8 mouse cellular contexts compared by ENCODE assay signal in the genomic region with DNA sequence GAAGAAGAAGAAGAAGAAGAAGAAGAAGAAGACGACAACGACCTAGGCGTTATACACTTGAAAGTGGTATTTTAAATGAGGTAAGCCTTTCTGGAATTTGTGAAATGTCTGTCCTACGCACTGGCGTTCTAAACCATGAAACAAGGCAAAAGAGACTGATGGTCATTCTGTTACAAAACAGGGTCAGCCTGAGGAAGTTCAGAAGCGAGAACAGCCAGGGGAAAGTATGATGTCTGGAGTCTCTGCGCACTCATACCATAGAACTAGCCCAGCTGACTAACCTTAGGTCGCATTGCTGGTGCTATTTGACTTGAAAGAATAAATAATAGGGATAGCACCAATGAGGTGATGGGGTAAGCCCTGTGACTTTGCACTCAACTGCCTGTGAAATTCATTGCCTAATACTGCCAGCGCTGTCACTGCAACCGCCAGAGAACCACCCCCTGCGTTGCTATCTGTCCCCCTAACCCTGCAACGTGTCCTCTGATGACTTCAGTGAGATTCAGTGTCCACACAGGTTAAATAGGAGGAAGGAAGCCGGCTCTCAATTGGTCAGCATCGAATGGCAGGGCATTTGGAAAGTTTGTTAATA.
DNase-seq lines count a peak whose midpoint lies in the region; ATAC-seq and TF ChIP-seq lines count a peak whose summit lies in the region.

No protein-coding gene starts in this region.

- ATAC-seq in limb, embryonic 11.5 days (ENCODE audit: insufficient number of reproducible peaks, low FRiP score, low TSS enrichment, low read depth), result no peak

- no peaks in the 10 kb centered on the region for H3K36me3 ChIP-seq in forebrain, embryonic 10.5 days (replicated peaks)
- H3K36me3 ChIP-seq in limb, embryonic 11.5 days (ENCODE audit: control insufficient read depth, insufficient read depth, low read length), result no peaks in the 10 kb centered on the region
- no peaks in the 10 kb centered on the region for H3K36me3 ChIP-seq in midbrain, embryonic 10.5 days

- peak overlapping the region; percentile 56 for H3K27ac ChIP-seq in left cerebral cortex, adult 2 months
- peak overlapping the region; percentile 84 for H3K27ac ChIP-seq in forebrain, embryonic 10.5 days
- H3K27ac ChIP-seq in limb, embryonic 11.5 days (replicated peaks; ENCODE audit: low read depth, low read length), result no peak overlapping the region
- H3K27ac ChIP-seq in midbrain, embryonic 10.5 days (replicated peaks), result peak overlapping the region; percentile 83

- intact Hi-C loops in left cerebral cortex, adult 2 months (cut with DNase I), result loop anchor here (2.0 to 10.0 kb wide), 2 partner anchors 26 to 1180 kb away; no protein-coding TSS in a partner anchor
- intact Hi-C loops in left cerebral cortex, postnatal 36 days (cut with DNase I), result loop anchor here (10.0 kb wide), 1 partner anchor 1470 kb away; no protein-coding TSS in a partner anchor

- H3K9me3 ChIP-seq in forebrain, embryonic 10.5 days, result no peaks in the 10 kb centered on the region
- no peaks in the 10 kb centered on the region for H3K9me3 ChIP-seq in limb, embryonic 11.5 days (ENCODE audit: control insufficient read depth, low read length)
- no peaks in the 10 kb centered on the region for H3K9me3 ChIP-seq in midbrain, embryonic 10.5 days (replicated peaks)

- peak overlapping the region; percentile 40 for H3K4me3 ChIP-seq in left cerebral cortex, adult 2 months
- H3K4me3 ChIP-seq in forebrain, embryonic 10.5 days, result peak overlapping the region; percentile 52
- peak overlapping the region; percentile 25; the same call in 1 of the 2 replicates for H3K4me3 ChIP-seq in limb, embryonic 11.5 days (ENCODE audit: low read depth, low read length)
- peak overlapping the region; percentile 56 for H3K4me3 ChIP-seq in midbrain, embryonic 10.5 days

- DNase-seq in left cerebral cortex, adult 2 months (ENCODE audit: extremely low spot score in 1 of 2, low spot score in 2 of 2), result no peak
- DNase-seq in left cerebral cortex, postnatal 36 days (ENCODE audit: low spot score in 2 of 2), result no peak
- DNase-seq in forebrain, embryonic 10.5 days (ENCODE audit: extremely low spot score, low spot score), result no peak
- peak; percentile 24 for DNase-seq in limb, embryonic 11.5 days (ENCODE audit: low spot score)
- DNase-seq in midbrain, embryonic 10.5 days (ENCODE audit: low spot score), result no peak
- no peak for DNase-seq in right cerebral cortex, postnatal 4 days
- DNase-seq in left cerebral cortex, adult 9 months (ENCODE audit: low spot score in 2 of 2), result no peak
- DNase-seq in spleen, postnatal 36 days (ENCODE audit: low spot score in 2 of 2), result no peak

- peaks cover 23% of the 10 kb centered on the region for H3K4me1 ChIP-seq in forebrain, embryonic 10.5 days
- 0 out of 2 replicates have a peak, but pooled peaks cover 3% of the 10 kb centered on the region for H3K4me1 ChIP-seq in limb, embryonic 11.5 days (ENCODE audit: control insufficient read depth, insufficient read depth, low read length)
- H3K4me1 ChIP-seq in midbrain, embryonic 10.5 days, result peaks cover 18% of the 10 kb centered on the region

- no peak for TF ChIP-seq CTCF in left cerebral cortex, adult 2 months (IDR thresholded peaks at IDR 0.05)

- WGBS in forebrain, embryonic 10.5 days, result 54% methylated on average over 14 of the region's 14 CpGs
- 39% methylated on average over 14 of the region's 14 CpGs for WGBS in limb, embryonic 11.5 days
- WGBS in midbrain, embryonic 10.5 days, result 48% methylated on average over 14 of the region's 14 CpGs

- H3K27me3 ChIP-seq in forebrain, embryonic 10.5 days (ENCODE audit: poor library complexity, severe bottlenecking), result no peaks in the 10 kb centered on the region
- no peaks in the 10 kb centered on the region for H3K27me3 ChIP-seq in limb, embryonic 11.5 days (ENCODE audit: control insufficient read depth, insufficient read depth, low read length)
- H3K27me3 ChIP-seq in midbrain, embryonic 10.5 days (ENCODE audit: low read depth, poor library complexity, severe bottlenecking), result no peaks in the 10 kb centered on the region

- peak overlapping the region; percentile 52 for H3K4me2 ChIP-seq in limb, embryonic 11.5 days (ENCODE audit: low read depth, severe bottlenecking)

- H3K9ac ChIP-seq in limb, embryonic 11.5 days (ENCODE audit: low read length), result no peak overlapping the region
